Mouse (Mus musculus): ENCODE results near the gene Cela2a.

GRCm38 (mm10) chr4:141791951-141792350 lies 34.0 kb downstream of the Cela2a start:
- no peak for TF ChIP-seq CTCF (IDR thresholded peaks at IDR 0.05; ENCODE audit: borderline replicate concordance, insufficient read depth, low read length)
- no peak for TF ChIP-seq POLR2A (IDR thresholded peaks at IDR 0.05; ENCODE audit: low read depth, low read length)

Data from embryonic fibroblast, embryonic 13.5 days (primary cell).